Mouse (Mus musculus) liver, postnatal 0 days (tissue): ENCODE measurements around the gene Gm10192. TPM values are rescaled to one million over a fixed set of nuclear protein-coding genes. Genes with fewer than 3 reads are reported as not detected.
"Not testable (repeated sequence)": the region's sequence is repeated elsewhere in the genome, so short reads cannot be mapped to it uniquely, and the experiment has no call there.

ENCODE experiments used
- ATAC-seq: fragments of 200-750 bp; cut with Nextera tagmentation; 2 replicates; pipeline ENCODE4 v1.8.0; 2017; ENCODE audit warnings: mild to moderate bottlenecking, moderate library complexity
- DNase-seq: peaks from one replicate; pipeline ENCODE4 v3.0.0-alpha.2; 2016
- H3K27ac ChIP-seq: fragments of 300-500 bp; sonication (generic); 2 replicates; pipeline ENCODE4 v1.5.1; 2014; ENCODE audit warnings: antibody characterized with exemption, moderate library complexity, mild to moderate bottlenecking, low read depth
- H3K27me3 ChIP-seq: fragments of 300-500 bp; sonication (generic); 2 replicates; pipeline ENCODE4 v1.6.1; 2014; ENCODE audit warnings: low read length, control low read depth, mixed read lengths; ENCODE audit not compliant: insufficient read depth
- H3K36me3 ChIP-seq: fragments of 300-500 bp; sonication (generic); replicated peaks from 2 replicates; pipeline ENCODE4 v1.6.1; 2014; ENCODE audit warnings: mild to moderate bottlenecking, control low read depth, low read length, moderate library complexity, mixed read lengths; ENCODE audit not compliant: insufficient read depth
- H3K4me1 ChIP-seq: fragments of 300-500 bp; sonication (generic); 2 replicates; pipeline ENCODE4 v1.6.1; 2014; ENCODE audit warnings: antibody characterized with exemption, mild to moderate bottlenecking, control low read depth; ENCODE audit not compliant: insufficient read depth
- H3K4me2 ChIP-seq: fragments of 300-500 bp; sonication (generic); 2 replicates; pipeline ENCODE4 v1.6.1; 2014; ENCODE audit warnings: low read depth, mild to moderate bottlenecking, low read length, moderate library complexity, mixed read lengths
- H3K4me3 ChIP-seq: fragments of 300-500 bp; sonication (generic); 2 replicates; pipeline ENCODE4 v1.5.1; 2014; ENCODE audit warnings: low read depth, low read length
- H3K9ac ChIP-seq: fragments of 300-500 bp; sonication (generic); replicated peaks from 2 replicates; pipeline ENCODE4 v1.6.1; 2014; ENCODE audit warnings: mild to moderate bottlenecking, moderate library complexity
- H3K9me3 ChIP-seq: fragments of 300-500 bp; sonication (generic); 2 replicates; pipeline ENCODE4 v1.6.1; 2016; ENCODE audit warnings: mild to moderate bottlenecking, control low read depth, low read length, mixed read lengths
- CTCF ChIP-seq: sonication (generic); IDR thresholded peaks from 2 replicates; pipeline ENCODE4 v1.5.1; 2016; ENCODE audit warnings: antibody characterized with exemption, low read depth
- EP300 ChIP-seq: IDR thresholded peaks from 2 replicates; pipeline ENCODE4 v1.6.1; 2016; ENCODE audit warnings: antibody characterized with exemption, low read depth, mild to moderate bottlenecking
- WGBS: fragments of 180-500 bp; shearing (Covaris S2); extraction: QIAGEN DNeasy Blood & Tissue Kit; methylation state at CpG from one replicate; pipeline ENCODE4 v1.1.7; 2014; ENCODE audit not compliant: insufficient replicate concordance; 5-methylcytosine and 5-hydroxymethylcytosine counted together
- polyA plus RNA-seq: library from polyadenylated mRNA; unstranded; fragments of >200 nt; fragmentation: Nextera tagmentation; extraction: Ambion mirVana; gene quantifications from 2 replicates; pipeline ENCODE4 v1.2.1, GENCODE M21; 2015

Gene Gm10192
- not detected in 2 replicates for polyA plus RNA-seq

DNA sequence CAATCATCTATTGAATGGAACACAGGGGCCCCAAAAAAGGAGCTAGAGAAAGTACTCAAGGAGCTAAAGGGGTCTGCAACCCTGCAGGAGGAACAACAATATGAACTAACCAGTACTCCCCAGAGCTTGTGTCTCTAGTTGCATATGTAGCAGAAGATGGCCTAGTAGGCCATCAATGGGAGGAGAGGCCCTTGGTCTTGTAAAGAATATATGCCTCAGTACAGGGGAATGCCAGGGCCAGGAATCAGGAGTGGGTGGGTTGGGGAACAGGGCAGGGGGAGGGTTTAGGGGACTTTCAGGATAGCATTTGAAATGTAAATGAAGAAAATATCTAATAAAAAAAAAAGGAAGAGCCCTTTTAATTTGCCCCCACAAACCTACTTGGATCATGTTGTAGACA is at the start of gene Gm10192:
Gene Gm10192 (minus strand): TSS at position 101 of the 400 bp plus-strand sequence.
- not testable (repeated sequence) for H3K9me3 ChIP-seq, H3K4me2 ChIP-seq, H3K27me3 ChIP-seq, H3K36me3 ChIP-seq, DNase-seq, H3K4me1 ChIP-seq, H3K9ac ChIP-seq, ATAC-seq, H3K4me3 ChIP-seq, H3K27ac ChIP-seq

DNA sequence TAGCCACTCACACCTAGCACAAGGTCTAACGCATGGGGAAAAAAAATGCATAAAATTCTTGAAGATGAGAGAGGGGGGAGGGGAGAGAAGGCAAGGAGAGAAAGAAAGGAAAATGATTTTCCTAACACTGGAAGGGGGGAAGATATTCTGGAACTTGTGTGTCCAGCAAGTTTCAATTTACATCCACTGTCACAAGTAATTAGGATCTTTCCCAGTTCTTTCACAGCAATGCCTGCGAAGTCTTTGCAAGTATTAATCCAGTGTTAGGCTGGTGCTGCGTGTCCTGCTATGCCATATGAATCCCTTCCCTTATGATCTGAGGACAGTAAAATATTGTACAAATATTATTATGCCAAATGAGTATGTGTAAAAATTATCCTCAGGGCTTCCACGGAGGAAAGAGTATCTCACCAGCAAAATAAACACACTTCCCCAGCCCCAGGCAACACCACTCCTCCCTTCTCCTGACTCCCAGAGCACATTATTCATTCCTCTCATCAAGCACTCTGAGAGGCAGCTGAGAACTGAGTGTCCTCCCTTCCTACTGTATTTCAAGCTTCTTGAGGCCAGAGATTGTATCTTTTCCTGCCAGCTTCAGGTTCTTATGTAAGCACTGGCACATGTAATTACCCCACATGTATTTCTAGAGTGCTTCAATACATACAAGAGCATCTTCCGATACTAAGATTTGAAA is 47.6 kb upstream of the Gm10192 start:
- no peak for DNase-seq
- WGBS: 51% methylated on average over 5 of the region's 5 CpGs

DNA sequence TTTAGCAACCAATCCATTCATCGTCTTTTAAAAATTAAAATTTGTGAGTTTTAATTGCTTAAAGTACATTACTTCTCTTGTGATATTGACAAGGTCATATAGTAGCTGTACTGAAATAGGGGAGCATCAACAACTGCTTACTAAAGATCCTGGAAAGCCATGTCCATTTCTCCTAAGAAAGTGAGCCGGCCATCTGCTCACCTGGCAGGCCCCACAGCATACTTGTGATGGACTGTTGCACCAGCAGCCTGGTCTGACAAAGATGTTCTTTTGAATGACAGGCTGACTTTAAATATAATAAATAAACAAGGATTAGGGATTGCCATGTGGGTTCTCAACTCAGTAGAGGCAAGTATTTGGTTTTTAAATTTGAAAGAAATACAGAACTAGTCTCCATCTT is 36.7 kb upstream of the Gm10192 start:
- H3K36me3 ChIP-seq: no peaks in the 10 kb centered on the region
- no peak for ATAC-seq
- H3K9ac ChIP-seq: no peak overlapping the region
- H3K4me3 ChIP-seq: no peak overlapping the region
- WGBS: 82% methylated on average over 2 of the region's 2 CpGs
- H3K4me2 ChIP-seq: no peak overlapping the region
- TF ChIP-seq EP300 (no peak), CTCF (no peak)
- H3K4me1 ChIP-seq: no peaks in the 10 kb centered on the region
- no peaks in the 10 kb centered on the region for H3K9me3 ChIP-seq
- H3K27ac ChIP-seq: no peak overlapping the region
- H3K27me3 ChIP-seq: no peaks in the 10 kb centered on the region
- no peak for DNase-seq

More for the DNA sequence above, 47.6 kb upstream of the Gm10192 start:
- Histone ChIP-seq H3K36me3 (no peaks in the 10 kb centered on the region), H3K27me3 (no peaks in the 10 kb centered on the region), H3K4me2 (no peak overlapping the region), H3K9ac (no peak overlapping the region), H3K9me3 (no peaks in the 10 kb centered on the region), H3K4me1 (no peaks in the 10 kb centered on the region), H3K4me3 (no peak overlapping the region), H3K27ac (no peak overlapping the region)
- no peak for TF ChIP-seq CTCF
- ATAC-seq: no peak

DNA sequence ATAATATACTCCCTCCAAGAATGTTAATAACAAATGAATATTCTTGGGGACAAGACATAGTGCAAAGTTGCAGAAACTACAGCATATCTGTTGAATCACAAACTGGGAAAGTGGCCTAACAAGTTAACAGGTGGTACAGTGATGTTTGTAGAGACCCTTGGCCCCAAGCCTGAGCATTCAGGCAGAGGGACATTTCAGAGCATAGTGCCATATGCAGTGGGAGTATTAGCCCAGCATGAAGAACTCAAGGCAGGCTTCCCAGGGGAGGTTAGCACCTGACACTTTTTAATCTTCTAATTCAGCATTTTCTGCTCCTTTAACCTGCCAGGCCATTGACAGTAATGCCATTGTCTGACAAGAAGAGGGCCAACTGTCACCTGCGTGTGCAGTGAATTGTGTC is 34.9 kb upstream of the Gm10192 start:
- Histone ChIP-seq H3K4me1 (no peaks in the 10 kb centered on the region), H3K4me3 (no peak overlapping the region), H3K4me2 (no peak overlapping the region), H3K27ac (no peak overlapping the region), H3K9me3 (no peaks in the 10 kb centered on the region), H3K27me3 (no peaks in the 10 kb centered on the region), H3K36me3 (no peaks in the 10 kb centered on the region), H3K9ac (no peak overlapping the region)
- 90% methylated on average over 1 of the region's 1 CpGs for WGBS
- no peak for ATAC-seq
- TF ChIP-seq EP300 (no peak), CTCF (no peak)
- DNase-seq: no peak

DNA sequence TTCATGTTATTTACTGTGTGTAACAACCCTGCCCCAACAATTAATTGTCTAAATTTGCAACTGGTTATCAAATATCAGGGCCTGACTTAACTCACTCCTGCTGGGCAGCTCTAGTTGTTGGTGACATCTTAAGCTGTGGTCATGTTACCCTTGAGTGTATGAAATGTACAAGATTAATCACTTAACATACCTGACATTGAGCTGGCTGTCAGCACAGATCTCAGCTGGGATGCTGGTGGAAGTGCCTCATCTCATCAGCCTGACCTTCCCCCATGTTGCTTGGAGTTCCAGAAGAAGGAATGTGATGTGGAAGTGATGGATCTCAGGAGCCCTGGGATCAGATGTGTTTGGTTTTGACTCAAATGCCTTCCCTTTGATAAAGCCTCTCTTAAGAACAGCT is 29.5 kb upstream of the Gm10192 start:
- Histone ChIP-seq H3K4me3 (no peak overlapping the region), H3K4me1 (no peaks in the 10 kb centered on the region), H3K9me3 (no peaks in the 10 kb centered on the region), H3K9ac (no peak overlapping the region), H3K27ac (no peak overlapping the region), H3K4me2 (no peak overlapping the region), H3K27me3 (no peaks in the 10 kb centered on the region), H3K36me3 (no peaks in the 10 kb centered on the region)
- TF ChIP-seq EP300 (no peak), CTCF (no peak)
- DNase-seq (no peak), ATAC-seq (no peak)

DNA sequence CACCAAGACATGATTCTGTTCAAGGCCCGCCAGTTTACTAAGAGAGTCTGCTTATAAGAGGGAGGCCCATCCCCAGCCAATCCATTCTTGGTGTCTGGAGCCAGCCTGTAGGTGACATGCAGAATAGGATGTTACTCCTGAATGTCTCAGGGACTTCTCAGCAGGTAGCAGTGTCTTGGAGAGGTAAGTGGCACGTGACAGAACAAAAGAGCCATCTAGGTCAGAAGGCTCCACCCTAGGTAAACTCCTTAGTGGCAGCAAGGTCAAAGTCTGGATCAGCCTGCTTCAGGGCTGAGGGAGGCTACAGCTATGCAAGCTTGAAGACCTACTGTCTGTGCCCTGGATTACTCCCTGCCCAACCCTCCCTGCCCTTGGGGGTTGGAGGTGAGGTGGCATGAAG is 20.0 kb upstream of the Gm10192 start:
- H3K27me3 ChIP-seq, H3K4me3 ChIP-seq, H3K9ac ChIP-seq, H3K9me3 ChIP-seq, ATAC-seq, H3K4me2 ChIP-seq, H3K4me1 ChIP-seq, H3K27ac ChIP-seq, H3K36me3 ChIP-seq, DNase-seq: not testable (repeated sequence)
- 54% methylated on average over 2 of the region's 2 CpGs for WGBS

DNA sequence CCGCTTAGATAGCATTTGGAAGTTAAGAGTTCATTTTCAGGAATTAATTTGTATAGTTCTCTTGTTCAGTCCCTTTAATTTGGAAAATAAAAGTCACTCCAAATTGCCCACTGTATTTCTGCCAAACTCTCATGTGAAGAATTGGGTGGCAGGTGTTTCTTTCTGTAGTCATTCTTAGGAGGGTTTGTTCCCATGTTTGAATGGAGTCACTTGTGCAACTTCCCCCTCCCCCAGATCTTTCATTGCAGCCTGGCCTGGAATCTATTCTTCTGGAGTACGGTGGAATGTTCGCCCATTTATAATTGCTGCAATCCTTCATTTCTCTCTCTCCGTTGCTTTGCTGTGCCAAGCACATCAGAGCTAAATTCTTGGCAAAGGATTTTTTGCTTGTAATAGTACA is 10.2 kb upstream of the Gm10192 start:
- Histone ChIP-seq H3K27ac (no peak overlapping the region), H3K9me3 (no peaks in the 10 kb centered on the region), H3K36me3 (no peaks in the 10 kb centered on the region), H3K4me2 (no peak overlapping the region), H3K4me1 (no peaks in the 10 kb centered on the region), H3K27me3 (no peaks in the 10 kb centered on the region), H3K9ac (no peak overlapping the region), H3K4me3 (no peak overlapping the region)
- no peak for DNase-seq
- ATAC-seq: no peak
- 72% methylated on average over 4 of the region's 4 CpGs for WGBS
- no peak for TF ChIP-seq CTCF
